Mouse (Mus musculus) embryonic facial prominence, embryonic 12.5 days (tissue): Measurements from ENCODE around the gene Slc25a20. TPM values are rescaled to one million over a fixed set of nuclear protein-coding genes. Genes with fewer than 3 reads are reported as not detected.
"Not testable (repeated sequence)": the region's sequence is repeated elsewhere in the genome, so short reads cannot be mapped to it uniquely, and the experiment has no call there.

Source experiments
- ATAC-seq: fragments of 200-750 bp; cut with Nextera tagmentation; 2 replicates; pipeline ENCODE4 v1.8.0; 2017; ENCODE audit not compliant: insufficient number of reproducible peaks, insufficient read depth, low FRiP score, low TSS enrichment
- H3K27ac ChIP-seq: fragments of 300-500 bp; sonication (generic); 2 replicates; pipeline ENCODE4 v1.5.1; 2016; ENCODE audit warnings: mild to moderate bottlenecking
- H3K27me3 ChIP-seq: fragments of 300-500 bp; sonication (generic); 2 replicates; pipeline ENCODE4 v1.6.1; 2016; ENCODE audit warnings: mild to moderate bottlenecking, moderate library complexity
- H3K36me3 ChIP-seq: fragments of 300-500 bp; sonication (generic); 2 replicates; pipeline ENCODE4 v1.6.1; 2016; ENCODE audit warnings: mild to moderate bottlenecking
- H3K4me1 ChIP-seq: fragments of 300-500 bp; sonication (generic); 2 replicates; pipeline ENCODE4 v1.6.1; 2016
- H3K4me2 ChIP-seq: fragments of 300-500 bp; sonication (generic); replicated peaks from 2 replicates; pipeline ENCODE4 v1.6.1; 2016; ENCODE audit warnings: mild to moderate bottlenecking, moderate library complexity
- H3K4me3 ChIP-seq: fragments of 300-500 bp; sonication (generic); 2 replicates; pipeline ENCODE4 v1.5.1; 2016; ENCODE audit warnings: mild to moderate bottlenecking
- H3K9ac ChIP-seq: fragments of 300-500 bp; sonication (generic); 2 replicates; pipeline ENCODE4 v1.6.1; 2016; ENCODE audit warnings: mild to moderate bottlenecking, moderate library complexity
- H3K9me3 ChIP-seq: fragments of 300-500 bp; sonication (generic); 2 replicates; pipeline ENCODE4 v1.6.1; 2016; ENCODE audit warnings: mild to moderate bottlenecking, moderate library complexity
- WGBS: fragments of 180-500 bp; shearing (Covaris S2); methylation state at CpG from one replicate; pipeline ENCODE4 v1.1.7; 2016; 5-methylcytosine and 5-hydroxymethylcytosine counted together
- polyA plus RNA-seq: library from polyadenylated mRNA; unstranded; fragments of >200 nt; fragmentation: Nextera tagmentation; extraction: Ambion mirVana; gene quantifications from 2 replicates; pipeline ENCODE4 v1.2.1, GENCODE M21; 2016

The Slc25a20 gene
- polyA plus RNA-seq, 1 experiment from 2014 or later: 45.7 TPM

GRCm38 (mm10) chr9:108648611-108649560 lies 13.0 kb upstream of the Slc25a20 start, which contains the start of gene Arih2:
Arih2 (minus strand) TSS chr9:108649386.
- H3K9ac ChIP-seq: peak within 1 kb of the TSS; percentile 96
- H3K27me3 ChIP-seq: no peaks in the 10 kb centered on the region
- H3K27ac ChIP-seq: peak within 1 kb of the TSS; percentile 91
- H3K4me3 ChIP-seq: peak within 1 kb of the TSS; percentile 98
- H3K9me3 ChIP-seq: no peaks in the 10 kb centered on the region
- peak within 1 kb of the TSS; percentile 75 for H3K4me2 ChIP-seq
- ATAC-seq: peak; percentile 98
- peaks cover 14% of the 10 kb centered on the region for H3K4me1 ChIP-seq
- WGBS: under 1% methylated on average over 107 of the region's 112 CpGs
- H3K36me3 ChIP-seq: no peaks in the 10 kb centered on the region

- Histone ChIP-seq H3K36me3 (no peaks in the 10 kb centered on the region), H3K27ac (peak overlapping the region; percentile 91), H3K4me1 (peaks cover 14% of the 10 kb centered on the region), H3K4me3 (peak overlapping the region; percentile 98), H3K27me3 (no peaks in the 10 kb centered on the region), H3K9me3 (no peaks in the 10 kb centered on the region), H3K4me2 (peak overlapping the region; percentile 75), H3K9ac (peak overlapping the region; percentile 96; the same call in 1 of the 2 replicates)
- ATAC-seq: no peak
- 31% methylated on average over 29 of the region's 29 CpGs for WGBS
Observed at GRCm38 (mm10) chr9:108649561-108650440, 12.1 kb upstream of the Slc25a20 start.

- Histone ChIP-seq H3K27ac (no peak overlapping the region), H3K4me2 (no peak overlapping the region), H3K9me3 (no peaks in the 10 kb centered on the region), H3K4me1 (peaks cover 5% of the 10 kb centered on the region), H3K27me3 (no peaks in the 10 kb centered on the region), H3K36me3 (no peaks in the 10 kb centered on the region), H3K4me3 (no peak overlapping the region), H3K9ac (no peak overlapping the region)
- WGBS: 81% methylated on average over 10 of the region's 10 CpGs
- no peak for ATAC-seq
Observed at GRCm38 (mm10) chr9:108654566-108655464, 7.1 kb upstream of the Slc25a20 start.

GRCm38 (mm10) chr9:108655865-108656264 lies 6.0 kb upstream of the Slc25a20 start:
- H3K4me3 ChIP-seq, H3K36me3 ChIP-seq, H3K9ac ChIP-seq, H3K27ac ChIP-seq, H3K9me3 ChIP-seq, H3K4me2 ChIP-seq, H3K27me3 ChIP-seq, H3K4me1 ChIP-seq, ATAC-seq: not testable (repeated sequence)
- 81% methylated on average over 7 of the region's 7 CpGs for WGBS

- peak overlapping the region; percentile 74 for H3K4me2 ChIP-seq
- peaks cover 7% of the 10 kb centered on the region; the same call in 1 of the 2 replicates for H3K4me1 ChIP-seq
- H3K4me3 ChIP-seq: peak overlapping the region; percentile 62
- no peak overlapping the region for H3K27ac ChIP-seq
- no peak for ATAC-seq
- 48% methylated on average over 6 of the region's 6 CpGs for WGBS
- H3K27me3 ChIP-seq: no peaks in the 10 kb centered on the region
- no peaks in the 10 kb centered on the region for H3K9me3 ChIP-seq
- peak overlapping the region; percentile 70 for H3K9ac ChIP-seq
- H3K36me3 ChIP-seq: no peaks in the 10 kb centered on the region
Observed at GRCm38 (mm10) chr9:108662660-108663059, 772 bp downstream of the Slc25a20 start.

- H3K27ac ChIP-seq: no peak overlapping the region
- H3K27me3 ChIP-seq: no peaks in the 10 kb centered on the region
- H3K36me3 ChIP-seq: peaks cover 32% of the 10 kb centered on the region
- H3K4me3 ChIP-seq: no peak overlapping the region
- no peak overlapping the region for H3K9ac ChIP-seq
- H3K4me2 ChIP-seq: no peak overlapping the region
- H3K4me1 ChIP-seq: no peaks in the 10 kb centered on the region
- WGBS: 58% methylated on average over 8 of the region's 8 CpGs
- no peak for ATAC-seq
- no peaks in the 10 kb centered on the region for H3K9me3 ChIP-seq
Observed at GRCm38 (mm10) chr9:108669875-108670274, 8.0 kb downstream of the Slc25a20 start.

GRCm38 (mm10) chr9:108673151-108673550 lies 11.3 kb downstream of the Slc25a20 start:
- Histone ChIP-seq H3K9me3 (no peaks in the 10 kb centered on the region), H3K27ac (no peak overlapping the region), H3K27me3 (no peaks in the 10 kb centered on the region), H3K36me3 (peaks cover 36% of the 10 kb centered on the region), H3K9ac (no peak overlapping the region), H3K4me1 (no peaks in the 10 kb centered on the region), H3K4me3 (no peak overlapping the region), H3K4me2 (no peak overlapping the region)
- WGBS: 51% methylated on average over 2 of the region's 2 CpGs
- no peak for ATAC-seq

GRCm38 (mm10) chr9:108680026-108680425 lies 18.1 kb downstream of the Slc25a20 start:
- no peak overlapping the region for H3K27ac ChIP-seq
- H3K9me3 ChIP-seq: no peaks in the 10 kb centered on the region
- H3K36me3 ChIP-seq: peaks cover 41% of the 10 kb centered on the region
- 92% methylated on average over 15 of the region's 15 CpGs for WGBS
- no peak overlapping the region for H3K4me3 ChIP-seq
- no peaks in the 10 kb centered on the region for H3K27me3 ChIP-seq
- H3K9ac ChIP-seq: no peak overlapping the region
- no peak for ATAC-seq
- no peaks in the 10 kb centered on the region for H3K4me1 ChIP-seq
- H3K4me2 ChIP-seq: no peak overlapping the region

- Histone ChIP-seq H3K4me3 (no peak overlapping the region), H3K27me3 (no peaks in the 10 kb centered on the region), H3K36me3 (peaks cover 15% of the 10 kb centered on the region; the same call in 1 of the 2 replicates), H3K9me3 (no peaks in the 10 kb centered on the region), H3K4me2 (no peak overlapping the region), H3K9ac (no peak overlapping the region), H3K4me1 (peaks cover under 1% of the 10 kb centered on the region; the same call in 1 of the 2 replicates), H3K27ac (no peak overlapping the region)
- ATAC-seq: no peak
- 60% methylated on average over 4 of the region's 4 CpGs for WGBS
Observed at GRCm38 (mm10) chr9:108686475-108686887, 24.6 kb downstream of the Slc25a20 start.

- H3K36me3 ChIP-seq: peaks cover 11% of the 10 kb centered on the region; the same call in 1 of the 2 replicates
- H3K4me2 ChIP-seq: no peak overlapping the region
- H3K4me3 ChIP-seq: no peak overlapping the region
- H3K27me3 ChIP-seq: no peaks in the 10 kb centered on the region
- peaks cover 3% of the 10 kb centered on the region; the same call in 1 of the 2 replicates for H3K4me1 ChIP-seq
- H3K9ac ChIP-seq: no peak overlapping the region
- WGBS: 90% methylated on average over 6 of the region's 6 CpGs
- ATAC-seq: no peak
- H3K9me3 ChIP-seq: no peaks in the 10 kb centered on the region
- H3K27ac ChIP-seq: no peak overlapping the region
Observed at GRCm38 (mm10) chr9:108687181-108687580, 25.3 kb downstream of the Slc25a20 start.
